Mouse (Mus musculus): ENCODE measurements around the gene Prkcsh. TPM values are rescaled to one million over a fixed set of nuclear protein-coding genes. Genes with fewer than 3 reads are reported as not detected.

The Prkcsh gene
- 157 and 161 TPM in 2 replicates for polyA plus RNA-seq (2015; fragmentation: Nextera tagmentation; extraction: Ambion mirVana)

DNA sequence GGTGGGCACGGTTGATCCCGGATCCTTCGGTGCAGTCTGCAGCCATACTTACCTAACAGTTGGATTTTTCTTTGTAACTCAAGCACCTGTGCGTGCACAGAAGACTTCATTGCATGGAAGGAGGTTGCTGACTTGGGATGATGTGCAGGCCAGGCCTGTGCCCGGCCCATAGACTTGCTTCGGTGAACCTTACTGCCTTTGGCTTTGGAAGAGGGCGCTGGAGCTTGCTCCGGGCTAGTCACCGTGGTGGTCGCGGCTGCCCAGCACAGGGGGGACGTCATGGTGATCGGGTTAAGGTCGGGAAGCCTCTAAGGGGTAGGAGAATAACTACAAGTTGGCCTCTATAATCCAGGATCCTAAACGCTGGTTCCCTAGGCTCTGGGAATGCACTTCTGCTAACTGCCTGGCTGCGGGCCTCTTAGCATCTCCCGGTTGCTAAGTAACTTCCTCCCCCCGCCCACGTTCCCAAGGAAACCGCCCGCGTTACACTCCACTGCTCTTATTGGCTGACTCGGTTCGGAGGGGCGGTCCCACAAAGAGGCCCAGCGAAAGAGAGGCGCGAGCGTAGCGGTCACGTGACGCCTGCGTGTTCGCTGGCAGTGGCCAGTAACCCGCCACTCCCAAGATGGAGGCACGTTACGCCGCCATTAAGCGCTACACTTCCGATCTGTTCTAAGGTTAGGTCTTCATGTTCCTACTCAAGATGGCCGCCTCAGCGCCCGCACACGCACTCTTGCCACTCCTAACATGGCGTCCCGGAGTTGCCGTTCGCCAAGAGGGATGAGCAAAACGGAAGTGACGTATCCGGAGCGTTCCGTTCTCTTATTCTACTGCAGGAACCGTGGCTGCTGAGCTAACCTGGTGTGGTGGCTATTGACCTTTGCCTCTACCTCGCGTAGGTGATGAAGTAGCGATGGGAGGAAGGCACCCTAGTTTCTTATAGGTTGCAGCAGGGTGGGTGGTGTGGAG, at the start of gene Prkcsh, which contains the start of gene Ccdc151:
TSS of gene Prkcsh (plus strand) at position 613 of the 969 bp plus-strand sequence.
TSS of gene Ccdc151 (minus strand) at position 441 of the 969 bp plus-strand sequence.
- WGBS, result 5% methylated on average over 57 of the region's 57 CpGs
- H3K4me3 ChIP-seq (ENCODE audit: low read length), result peak within 1 kb of the TSS; percentile 64
- H3K9me3 ChIP-seq (ENCODE audit: low read length), result no peaks in the 10 kb centered on the region
- no peaks in the 10 kb centered on the region for H3K27me3 ChIP-seq (ENCODE audit: insufficient read depth, low read length)
- peak within 1 kb of the TSS; percentile 72 for H3K4me2 ChIP-seq (replicated peaks; ENCODE audit: low read depth, low read length)
- H3K27ac ChIP-seq (ENCODE audit: low read length), result peak within 1 kb of the TSS; percentile 31
- peak; percentile 99 for ATAC-seq (ENCODE audit: low FRiP score, low TSS enrichment)
- H3K36me3 ChIP-seq (ENCODE audit: insufficient read depth, low read length), result peaks cover 26% of the 10 kb centered on the region
- H3K4me1 ChIP-seq (ENCODE audit: insufficient read depth, low read length), result peaks cover 22% of the 10 kb centered on the region
- peak within 1 kb of the TSS; percentile 64 for H3K9ac ChIP-seq (replicated peaks; ENCODE audit: low read length)

DNA sequence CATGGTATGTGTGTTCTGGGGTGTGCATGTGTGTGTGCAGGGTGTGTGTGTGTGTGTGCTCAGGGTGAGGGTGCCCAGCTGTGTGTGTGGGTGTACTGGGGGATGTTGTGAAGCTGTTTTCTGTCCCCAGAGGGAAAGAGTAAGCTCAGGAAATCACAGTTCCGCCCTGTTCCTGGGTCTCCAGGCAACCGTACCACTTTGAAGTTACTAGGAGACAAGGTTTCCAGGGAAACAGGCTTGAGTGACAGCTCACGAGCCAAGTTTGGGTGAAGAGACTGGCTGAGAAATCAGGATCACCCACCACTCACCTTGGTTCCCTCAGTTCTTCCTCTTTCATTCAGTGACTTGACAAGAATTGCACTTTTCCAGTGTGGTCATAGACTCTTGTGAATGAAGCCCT, 49.0 kb upstream of the Prkcsh start:
- no peak overlapping the region for H3K9ac ChIP-seq (replicated peaks; ENCODE audit: low read length)
- ATAC-seq (ENCODE audit: low FRiP score, low TSS enrichment), result no peak
- H3K4me1 ChIP-seq (ENCODE audit: insufficient read depth, low read length), result peaks cover 5% of the 10 kb centered on the region
- H3K27ac ChIP-seq (ENCODE audit: low read length), result no peak overlapping the region
- H3K4me2 ChIP-seq (replicated peaks; ENCODE audit: low read depth, low read length), result no peak overlapping the region
- WGBS, result 18% methylated on average over 3 of the region's 3 CpGs
- H3K36me3 ChIP-seq (ENCODE audit: insufficient read depth, low read length), result peaks cover 6% of the 10 kb centered on the region; the same call in 1 of the 2 replicates
- no peak overlapping the region for H3K4me3 ChIP-seq (ENCODE audit: low read length)
- no peaks in the 10 kb centered on the region for H3K27me3 ChIP-seq (ENCODE audit: insufficient read depth, low read length)
- H3K9me3 ChIP-seq (ENCODE audit: low read length), result no peaks in the 10 kb centered on the region

DNA sequence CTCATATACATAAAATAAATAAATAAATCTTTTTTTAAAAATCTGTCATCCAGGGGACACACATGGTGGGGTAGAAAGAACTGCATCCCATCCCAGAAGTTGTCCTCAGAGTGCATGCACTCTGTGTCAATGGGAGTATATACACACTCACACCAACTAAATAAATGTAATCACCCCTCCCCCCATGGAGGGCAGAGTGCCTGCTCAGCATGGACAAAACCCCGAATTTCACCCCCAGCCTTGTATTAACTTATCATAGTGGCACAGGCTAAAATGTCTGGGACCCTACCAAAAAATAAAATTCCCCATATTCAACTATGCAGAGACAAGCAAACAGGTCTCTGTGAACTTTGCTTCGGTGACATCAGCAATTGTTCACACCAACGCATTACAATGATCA, 48.0 kb upstream of the Prkcsh start:
- H3K36me3 ChIP-seq (ENCODE audit: insufficient read depth, low read length), result peaks cover 7% of the 10 kb centered on the region; the same call in 1 of the 2 replicates
- H3K27ac ChIP-seq (ENCODE audit: low read length), result no peak overlapping the region
- no peak overlapping the region for H3K9ac ChIP-seq (replicated peaks; ENCODE audit: low read length)
- H3K4me1 ChIP-seq (ENCODE audit: insufficient read depth, low read length), result peaks cover 6% of the 10 kb centered on the region
- no peak for ATAC-seq (ENCODE audit: low FRiP score, low TSS enrichment)
- no peaks in the 10 kb centered on the region for H3K27me3 ChIP-seq (ENCODE audit: insufficient read depth, low read length)
- H3K9me3 ChIP-seq (ENCODE audit: low read length), result no peaks in the 10 kb centered on the region
- 74% methylated on average over 3 of the region's 3 CpGs for WGBS
- no peak overlapping the region for H3K4me2 ChIP-seq (replicated peaks; ENCODE audit: low read depth, low read length)
- no peak overlapping the region for H3K4me3 ChIP-seq (ENCODE audit: low read length)

DNA sequence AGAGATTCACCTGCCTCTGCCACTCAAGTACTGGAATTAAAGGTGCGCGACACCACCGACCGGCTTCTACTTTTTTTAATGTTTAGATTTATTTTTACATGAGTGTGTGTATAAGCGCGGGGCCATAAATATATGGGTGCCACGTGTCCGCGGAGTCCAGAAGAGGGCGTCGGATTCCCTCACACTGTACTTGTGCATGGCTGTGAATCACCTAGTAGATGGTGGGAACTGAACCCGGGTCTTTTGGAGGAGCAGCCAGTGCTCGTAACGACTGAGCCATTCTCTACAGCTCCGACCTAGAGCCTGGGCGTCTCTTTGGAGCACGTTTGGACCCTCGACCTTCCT, 47.4 kb upstream of the Prkcsh start:
- Histone ChIP-seq H3K27ac (ENCODE audit: low read length) (peak overlapping the region; percentile 71; the same call in 1 of the 2 replicates), H3K27me3 (ENCODE audit: insufficient read depth, low read length) (no peaks in the 10 kb centered on the region; the same call in 1 of the 2 replicates), H3K4me1 (ENCODE audit: insufficient read depth, low read length) (peaks cover 12% of the 10 kb centered on the region), H3K4me2 (replicated peaks; ENCODE audit: low read depth, low read length) (peak overlapping the region; percentile 72), H3K36me3 (ENCODE audit: insufficient read depth, low read length) (peaks cover 7% of the 10 kb centered on the region; the same call in 1 of the 2 replicates), H3K9me3 (ENCODE audit: low read length) (no peaks in the 10 kb centered on the region), H3K9ac (replicated peaks; ENCODE audit: low read length) (peak overlapping the region; percentile 78), H3K4me3 (ENCODE audit: low read length) (peak overlapping the region; percentile 76)
- WGBS, result 2% methylated on average over 18 of the region's 18 CpGs
- peak; percentile 58 for ATAC-seq (ENCODE audit: low FRiP score, low TSS enrichment)

DNA sequence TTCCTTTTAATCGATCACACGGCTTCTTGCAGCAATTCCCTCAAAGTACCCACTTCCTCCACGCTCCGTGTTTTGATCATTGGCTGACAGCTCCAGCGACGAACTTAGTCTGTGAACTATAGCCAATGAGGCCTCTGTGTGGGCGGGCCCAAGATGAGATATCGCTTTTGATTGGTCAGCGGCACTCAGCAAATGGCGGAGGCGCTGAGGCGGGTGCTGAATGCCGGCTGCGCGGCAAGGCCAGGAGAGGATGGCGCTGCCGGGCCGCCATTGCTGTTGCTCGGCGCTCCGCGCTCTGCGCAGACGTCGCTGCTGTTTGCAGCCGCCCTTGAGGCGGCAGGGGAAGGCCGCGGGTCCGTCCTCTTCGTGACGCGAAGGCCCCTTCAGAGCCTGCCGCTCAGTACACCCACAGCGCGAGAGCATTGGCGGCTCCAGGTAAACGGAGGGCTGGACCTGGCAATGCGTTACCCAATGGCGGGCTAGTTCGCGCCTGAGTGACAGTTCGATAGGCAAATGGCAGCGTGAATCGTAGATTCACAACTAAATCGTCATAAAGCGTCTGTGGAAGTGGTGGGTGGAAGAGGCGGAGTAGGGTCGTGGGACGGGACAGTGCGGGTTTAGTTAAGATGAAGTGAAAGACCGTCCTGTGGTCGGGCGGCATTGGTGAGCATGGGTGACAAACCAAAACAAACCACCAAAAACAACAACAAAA, 46.9 kb upstream of the Prkcsh start, which contains the start of gene Swsap1:
TSS of gene Swsap1 (plus strand) at position 186 of the 712 bp plus-strand sequence.
- H3K4me2 ChIP-seq (replicated peaks; ENCODE audit: low read depth, low read length), result peak within 1 kb of the TSS; percentile 72
- H3K9ac ChIP-seq (replicated peaks; ENCODE audit: low read length), result peak within 1 kb of the TSS; percentile 78
- H3K4me3 ChIP-seq (ENCODE audit: low read length), result peak within 1 kb of the TSS; percentile 76
- under 1% methylated on average over 54 of the region's 54 CpGs for WGBS
- no peaks in the 10 kb centered on the region; the same call in 1 of the 2 replicates for H3K27me3 ChIP-seq (ENCODE audit: insufficient read depth, low read length)
- ATAC-seq (ENCODE audit: low FRiP score, low TSS enrichment), result peak; percentile 97
- peak within 1 kb of the TSS; percentile 91 for H3K27ac ChIP-seq (ENCODE audit: low read length)
- H3K36me3 ChIP-seq (ENCODE audit: insufficient read depth, low read length), result peaks cover 7% of the 10 kb centered on the region; the same call in 1 of the 2 replicates
- H3K4me1 ChIP-seq (ENCODE audit: insufficient read depth, low read length), result peaks cover 17% of the 10 kb centered on the region
- no peaks in the 10 kb centered on the region for H3K9me3 ChIP-seq (ENCODE audit: low read length)

DNA sequence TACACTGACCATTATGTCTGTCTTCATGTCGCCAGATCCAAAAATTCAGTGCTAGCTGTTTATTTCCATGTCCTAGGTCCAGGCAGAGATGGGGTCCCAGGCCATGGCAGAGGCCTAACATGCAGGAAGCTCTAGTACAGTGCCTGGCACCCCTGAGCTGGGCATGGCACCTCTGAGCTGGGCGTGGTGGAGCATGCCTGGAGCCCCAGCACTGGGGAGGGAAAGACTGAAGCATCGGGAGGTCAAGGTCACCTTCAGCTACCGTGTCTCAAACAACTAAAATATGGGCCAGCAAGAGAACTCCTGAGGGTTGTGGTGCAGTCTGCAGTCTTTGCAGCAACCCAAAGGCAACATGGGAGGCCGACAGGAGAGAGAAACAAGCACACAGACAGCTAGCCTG, 44.2 kb upstream of the Prkcsh start:
- Histone ChIP-seq H3K27me3 (ENCODE audit: insufficient read depth, low read length) (peaks cover 10% of the 10 kb centered on the region; the same call in 1 of the 2 replicates), H3K4me3 (ENCODE audit: low read length) (no peak overlapping the region), H3K4me2 (replicated peaks; ENCODE audit: low read depth, low read length) (no peak overlapping the region), H3K9me3 (ENCODE audit: low read length) (no peaks in the 10 kb centered on the region), H3K27ac (ENCODE audit: low read length) (no peak overlapping the region), H3K4me1 (ENCODE audit: insufficient read depth, low read length) (peaks cover 43% of the 10 kb centered on the region), H3K36me3 (ENCODE audit: insufficient read depth, low read length) (peaks cover 7% of the 10 kb centered on the region; the same call in 1 of the 2 replicates), H3K9ac (replicated peaks; ENCODE audit: low read length) (no peak overlapping the region)
- ATAC-seq (ENCODE audit: low FRiP score, low TSS enrichment), result no peak
- WGBS, result 77% methylated on average over 5 of the region's 5 CpGs

DNA sequence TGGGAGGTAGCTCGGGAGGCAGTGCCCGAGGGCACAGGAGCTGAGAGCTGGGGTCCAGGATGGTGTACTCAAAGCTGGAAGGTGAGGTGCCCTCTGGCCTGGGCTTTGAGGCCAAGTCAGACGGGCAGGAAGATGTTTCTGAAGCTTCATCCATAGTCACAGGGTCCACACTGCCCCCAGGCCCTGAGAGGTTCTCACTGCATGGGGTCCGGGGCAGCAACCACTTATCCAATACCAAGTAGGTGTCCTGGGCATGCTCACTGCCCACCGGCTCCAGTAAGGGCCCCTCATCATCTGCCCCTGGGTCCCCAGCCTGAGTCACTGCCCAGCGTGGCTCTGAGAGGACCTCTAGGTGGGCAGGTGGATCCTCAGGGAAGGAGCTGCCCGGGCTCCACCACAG, 43.4 kb upstream of the Prkcsh start:
- H3K27me3 ChIP-seq (ENCODE audit: insufficient read depth, low read length), result peaks cover 10% of the 10 kb centered on the region; the same call in 1 of the 2 replicates
- H3K4me2 ChIP-seq (replicated peaks; ENCODE audit: low read depth, low read length), result no peak overlapping the region
- ATAC-seq (ENCODE audit: low FRiP score, low TSS enrichment), result no peak
- peaks cover 7% of the 10 kb centered on the region; the same call in 1 of the 2 replicates for H3K36me3 ChIP-seq (ENCODE audit: insufficient read depth, low read length)
- H3K9me3 ChIP-seq (ENCODE audit: low read length), result no peaks in the 10 kb centered on the region
- 84% methylated on average over 7 of the region's 7 CpGs for WGBS
- H3K9ac ChIP-seq (replicated peaks; ENCODE audit: low read length), result no peak overlapping the region
- no peak overlapping the region for H3K4me3 ChIP-seq (ENCODE audit: low read length)
- no peak overlapping the region for H3K27ac ChIP-seq (ENCODE audit: low read length)
- peaks cover 49% of the 10 kb centered on the region for H3K4me1 ChIP-seq (ENCODE audit: insufficient read depth, low read length)

DNA sequence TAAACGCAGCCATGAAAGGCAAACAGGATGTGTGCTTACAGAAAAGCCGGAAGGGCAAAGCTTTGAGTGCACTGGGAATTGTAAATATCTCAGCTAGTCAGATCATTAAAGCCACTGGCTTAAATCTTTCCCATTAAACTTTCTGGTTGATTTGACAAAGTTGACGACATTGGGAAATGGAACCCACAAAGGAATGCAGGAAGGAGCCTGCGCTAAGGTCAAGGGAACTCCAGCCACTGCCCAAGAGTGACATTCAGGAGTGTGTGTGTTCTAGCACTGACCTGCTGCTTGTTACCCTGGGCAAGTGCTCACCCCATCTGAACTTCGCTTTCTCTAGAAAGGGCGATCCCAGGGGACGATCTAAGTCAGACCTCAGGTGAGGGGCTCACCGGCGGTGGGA, 42.5 kb upstream of the Prkcsh start:
- peaks cover 49% of the 10 kb centered on the region for H3K4me1 ChIP-seq (ENCODE audit: insufficient read depth, low read length)
- H3K9ac ChIP-seq (replicated peaks; ENCODE audit: low read length), result peak overlapping the region; percentile 35; the same call in 1 of the 2 replicates
- H3K36me3 ChIP-seq (ENCODE audit: insufficient read depth, low read length), result peaks cover 7% of the 10 kb centered on the region; the same call in 1 of the 2 replicates
- peak overlapping the region; percentile 93 for H3K4me2 ChIP-seq (replicated peaks; ENCODE audit: low read depth, low read length)
- peak overlapping the region; percentile 69; the same call in 1 of the 2 replicates for H3K27ac ChIP-seq (ENCODE audit: low read length)
- peaks cover 10% of the 10 kb centered on the region; the same call in 1 of the 2 replicates for H3K27me3 ChIP-seq (ENCODE audit: insufficient read depth, low read length)
- ATAC-seq (ENCODE audit: low FRiP score, low TSS enrichment), result no peak
- 31% methylated on average over 9 of the region's 9 CpGs for WGBS
- H3K4me3 ChIP-seq (ENCODE audit: low read length), result peak overlapping the region; percentile 13; the same call in 1 of the 2 replicates
- H3K9me3 ChIP-seq (ENCODE audit: low read length), result no peaks in the 10 kb centered on the region

DNA sequence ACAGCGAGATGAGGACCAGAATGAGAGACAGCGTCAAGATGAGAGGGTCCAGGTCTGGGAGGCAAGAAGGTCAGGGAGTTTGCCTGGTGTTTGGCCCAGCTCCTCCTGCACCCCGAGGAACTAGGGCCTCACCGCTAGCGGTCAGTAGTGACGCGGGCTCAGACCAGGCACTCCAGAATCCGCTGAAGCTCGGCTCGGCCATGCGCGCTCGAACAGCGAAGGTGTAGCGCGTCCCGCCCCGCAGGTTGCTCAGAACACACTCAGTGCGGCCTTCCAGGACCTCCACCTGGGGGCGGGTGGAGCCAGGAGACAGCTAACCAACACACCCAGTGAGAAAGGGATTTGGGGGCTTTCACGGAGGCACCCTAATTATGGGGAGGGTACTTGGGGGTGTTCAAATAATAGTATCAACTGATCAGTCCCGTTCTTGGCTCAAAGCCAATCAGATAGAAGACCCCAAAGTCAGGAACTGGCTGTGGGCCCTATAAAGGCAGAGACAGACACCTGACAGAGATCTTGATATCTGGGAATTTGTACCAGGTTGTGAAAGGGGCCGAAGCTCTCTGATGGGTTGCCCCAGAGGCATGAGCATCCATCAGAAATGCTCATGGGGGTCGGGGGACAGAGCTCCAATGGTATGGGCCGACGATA, 41.9 kb upstream of the Prkcsh start:
- H3K4me3 ChIP-seq (ENCODE audit: low read length), result peak overlapping the region; percentile 15; the same call in 1 of the 2 replicates
- peak overlapping the region; percentile 35; the same call in 1 of the 2 replicates for H3K9ac ChIP-seq (replicated peaks; ENCODE audit: low read length)
- WGBS, result 8% methylated on average over 26 of the region's 26 CpGs
- peak overlapping the region; percentile 93 for H3K4me2 ChIP-seq (replicated peaks; ENCODE audit: low read depth, low read length)
- H3K9me3 ChIP-seq (ENCODE audit: low read length), result no peaks in the 10 kb centered on the region
- peaks cover 7% of the 10 kb centered on the region; the same call in 1 of the 2 replicates for H3K36me3 ChIP-seq (ENCODE audit: insufficient read depth, low read length)
- peak overlapping the region; percentile 69; the same call in 1 of the 2 replicates for H3K27ac ChIP-seq (ENCODE audit: low read length)
- H3K27me3 ChIP-seq (ENCODE audit: insufficient read depth, low read length), result peaks cover 10% of the 10 kb centered on the region; the same call in 1 of the 2 replicates
- peaks cover 49% of the 10 kb centered on the region for H3K4me1 ChIP-seq (ENCODE audit: insufficient read depth, low read length)
- ATAC-seq (ENCODE audit: low FRiP score, low TSS enrichment), result no peak
